Mouse (Mus musculus) heart, embryonic 14.5 days (tissue): Measurements from ENCODE around the gene Ndufa5. TPM values are rescaled to one million over a fixed set of nuclear protein-coding genes. Genes with fewer than 3 reads are reported as not detected.

Source experiments
- ATAC-seq: fragments of 200-750 bp; cut with Nextera tagmentation; 2 replicates; pipeline ENCODE4 v1.8.0; 2017; ENCODE audit warnings: low read depth, moderate TSS enrichment; ENCODE audit not compliant: insufficient number of reproducible peaks, insufficient read depth, low FRiP score
- H3K27ac ChIP-seq, 2 experiments: fragments of 200-500 bp in 1 of 2; fragments of 300-500 bp in 1 of 2; sonication (generic) in 1 of 2; replicated peaks in 1 of 2; 2 replicates each; pipeline ENCODE4 v1.5.1; 2012 to 2014; ENCODE audit warnings: low read depth in 2 of 2, low read length in 2 of 2, control low read depth in 1 of 2, mild to moderate bottlenecking in 1 of 2, mixed read lengths in 1 of 2; ENCODE audit not compliant: control insufficient read depth in 1 of 2, insufficient read depth in 1 of 2
- H3K27me3 ChIP-seq: fragments of 300-500 bp; sonication (generic); 2 replicates; pipeline ENCODE4 v1.6.1; 2014; ENCODE audit warnings: mild to moderate bottlenecking, low read length, control low read depth; ENCODE audit not compliant: control insufficient read depth, insufficient read depth
- H3K36me3 ChIP-seq: fragments of 300-500 bp; sonication (generic); 2 replicates; pipeline ENCODE4 v1.6.1; 2014; ENCODE audit warnings: mild to moderate bottlenecking, control low read depth, low read length, mixed read lengths; ENCODE audit not compliant: control insufficient read depth, insufficient read depth
- H3K4me1 ChIP-seq, 2 experiments: fragments of 200-500 bp in 1 of 2; fragments of 300-500 bp in 1 of 2; sonication (generic) in 1 of 2; 2 replicates each; pipeline ENCODE4 v1.6.1; 2012 to 2014; ENCODE audit warnings: low read length in 2 of 2, control low read depth in 1 of 2, mixed read lengths in 1 of 2; ENCODE audit not compliant: control insufficient read depth in 2 of 2, insufficient read depth in 2 of 2
- H3K4me2 ChIP-seq: fragments of 300-500 bp; sonication (generic); 2 replicates; pipeline ENCODE4 v1.6.1; 2014; ENCODE audit warnings: mild to moderate bottlenecking, low read length
- H3K4me3 ChIP-seq, 2 experiments: fragments of 200-500 bp in 1 of 2; fragments of 300-500 bp in 1 of 2; sonication (generic) in 1 of 2; 2 replicates each; pipeline ENCODE4 v1.5.1; 2012 to 2014; ENCODE audit warnings: low read length in 2 of 2, mild to moderate bottlenecking in 2 of 2, control low read depth in 1 of 2, low read depth in 1 of 2, moderate library complexity in 1 of 2; ENCODE audit not compliant: control insufficient read depth in 1 of 2, insufficient read depth in 1 of 2
- H3K9ac ChIP-seq: fragments of 300-500 bp; sonication (generic); 2 replicates; pipeline ENCODE4 v1.6.1; 2014; ENCODE audit warnings: mild to moderate bottlenecking, low read length
- H3K9me3 ChIP-seq: fragments of 300-500 bp; sonication (generic); 2 replicates; pipeline ENCODE4 v1.6.1; 2016; ENCODE audit warnings: low read length, control low read depth; ENCODE audit not compliant: control insufficient read depth
- WGBS: fragments of 180-500 bp; shearing (Covaris S2); extraction: QIAGEN DNeasy Blood & Tissue Kit; methylation state at CpG from one replicate; pipeline ENCODE4 v1.1.7; 2014; 5-methylcytosine and 5-hydroxymethylcytosine counted together
- polyA plus RNA-seq: library from polyadenylated mRNA; unstranded; fragments of >200 nt; fragmentation: Nextera tagmentation; extraction: Ambion mirVana; gene quantifications from 2 replicates; pipeline ENCODE4 v1.2.1, GENCODE M21; 2014

The Ndufa5 gene
- polyA plus RNA-seq, 1 experiment from 2014 or later, result 834 TPM

DNA sequence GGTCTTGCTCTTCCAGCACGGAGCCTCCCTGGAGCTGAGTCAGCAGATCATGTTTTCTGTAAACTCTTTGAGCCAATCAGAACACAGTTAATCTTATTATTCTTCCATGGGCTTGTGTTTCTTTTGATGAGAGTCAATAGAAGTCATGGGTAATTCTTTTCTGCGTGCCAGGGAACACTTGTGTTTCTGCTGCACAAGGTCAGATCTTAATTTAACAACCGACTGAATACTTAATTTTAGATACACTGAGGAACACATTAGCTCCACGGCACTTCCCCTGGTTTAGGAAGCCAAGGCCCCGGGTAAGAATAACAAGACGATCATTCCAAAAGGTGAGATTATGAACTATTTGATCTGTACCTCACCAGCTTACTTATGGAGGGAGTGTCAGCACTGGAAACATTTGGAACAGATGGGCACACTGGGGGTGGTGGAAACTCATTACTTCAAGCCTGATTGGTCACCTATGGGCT, 15.3 kb upstream of the Ndufa5 start:
- no peaks in the 10 kb centered on the region for H3K9me3 ChIP-seq
- no peak overlapping the region for H3K9ac ChIP-seq
- 13% methylated on average over 6 of the region's 6 CpGs for WGBS
- ATAC-seq, result no peak
- no peaks in the 10 kb centered on the region for H3K27me3 ChIP-seq
- H3K27ac ChIP-seq, result peak overlapping the region; percentile 14 to 72
- H3K4me2 ChIP-seq, result peak overlapping the region; percentile 3; the same call in 1 of the 2 replicates
- H3K4me3 ChIP-seq, result no peak overlapping the region
- H3K4me1 ChIP-seq, result peaks cover 9 to 32% of the 10 kb centered on the region in 2 experiments
- no peaks in the 10 kb centered on the region for H3K36me3 ChIP-seq

DNA sequence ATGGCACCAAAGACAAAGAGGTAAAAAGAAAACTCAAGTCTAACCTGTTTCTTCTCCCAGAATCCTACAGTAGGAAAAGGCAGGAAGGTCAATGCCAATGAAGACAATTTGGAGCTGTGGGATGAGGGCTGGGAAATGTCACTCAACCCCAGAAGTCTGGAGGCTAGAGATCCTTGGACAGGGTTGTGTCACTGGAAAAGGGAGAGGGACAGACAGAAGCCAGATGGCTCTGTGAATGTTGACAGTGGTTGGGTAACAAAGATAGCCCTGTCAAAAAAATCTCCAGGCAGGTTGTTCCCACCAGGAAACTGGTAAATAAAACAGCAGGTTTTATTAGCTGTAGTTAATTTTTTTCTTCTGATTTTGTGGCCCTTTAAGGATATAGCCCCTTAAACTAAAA, 14.6 kb upstream of the Ndufa5 start:
- Histone ChIP-seq H3K27ac (peak overlapping the region in 1 of 2 experiments; percentile 72; a peak in 3 of 4 replicates), H3K9ac (no peak overlapping the region), H3K4me2 (0 out of 2 replicates have a peak overlapping the region, but pooled peaks have one; percentile 3), H3K4me1 (peaks cover 9 to 32% of the 10 kb centered on the region in 2 experiments), H3K4me3 (no peak overlapping the region), H3K27me3 (no peaks in the 10 kb centered on the region), H3K36me3 (no peaks in the 10 kb centered on the region), H3K9me3 (no peaks in the 10 kb centered on the region)
- 0 out of 2 replicates have a peak, but pooled peaks have one; percentile 47 for ATAC-seq

DNA sequence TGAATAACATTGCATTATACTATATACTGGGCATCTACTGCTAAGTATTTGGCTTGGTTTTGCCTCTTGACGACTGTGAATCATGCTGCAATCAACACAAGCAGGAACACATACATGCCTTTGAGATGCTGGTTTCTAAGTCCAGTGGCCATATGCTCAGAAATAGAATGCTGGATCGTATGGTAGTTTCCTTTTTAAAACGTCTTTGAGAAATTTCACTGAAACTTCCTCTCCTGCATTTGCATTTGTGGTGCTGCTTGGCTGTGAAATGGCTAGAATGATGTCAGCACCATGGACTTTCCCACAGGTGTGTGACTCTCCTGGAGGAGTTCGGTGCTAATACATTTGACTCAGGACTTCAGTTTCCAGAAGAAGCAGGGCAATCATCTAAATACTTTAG, 12.3 kb upstream of the Ndufa5 start:
- no peak overlapping the region for H3K4me3 ChIP-seq
- 70% methylated on average over 4 of the region's 4 CpGs for WGBS
- no peak for ATAC-seq

DNA sequence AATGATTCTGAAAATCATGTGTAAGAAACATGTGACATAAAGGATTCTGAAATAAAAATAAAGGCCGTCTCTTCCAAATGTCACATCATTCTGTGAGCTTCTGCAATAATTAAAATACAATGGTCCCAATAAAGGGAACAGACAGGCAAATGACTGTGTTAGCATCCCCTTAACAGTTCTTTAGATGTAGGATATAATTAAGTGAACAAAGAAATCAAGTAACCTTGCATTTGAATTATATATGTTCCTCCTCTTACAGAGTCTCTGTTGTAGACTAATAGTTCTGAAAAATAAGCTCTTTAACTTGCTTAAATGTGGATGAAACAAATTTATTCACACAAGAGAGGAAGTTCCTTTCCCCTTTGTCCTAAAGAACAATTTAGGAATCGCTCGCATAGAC, 10.6 kb upstream of the Ndufa5 start:
- Histone ChIP-seq H3K27ac (no peak overlapping the region), H3K4me2 (no peak overlapping the region), H3K9me3 (no peaks in the 10 kb centered on the region), H3K27me3 (no peaks in the 10 kb centered on the region), H3K36me3 (no peaks in the 10 kb centered on the region), H3K9ac (no peak overlapping the region), H3K4me3 (no peak overlapping the region), H3K4me1 (peaks cover 3 to 19% of the 10 kb centered on the region in 2 experiments; a peak in 3 of 4 replicates)
- ATAC-seq, result no peak
- WGBS, result 84% methylated on average over 3 of the region's 3 CpGs

More for the DNA sequence above, 12.3 kb upstream of the Ndufa5 start:
- no peaks in the 10 kb centered on the region for H3K9me3 ChIP-seq
- no peak overlapping the region for H3K9ac ChIP-seq
- H3K27me3 ChIP-seq, result no peaks in the 10 kb centered on the region
- peaks cover 3 to 20% of the 10 kb centered on the region in 2 experiments; a peak in 3 of 4 replicates for H3K4me1 ChIP-seq
- H3K27ac ChIP-seq, result no peak overlapping the region
- no peak overlapping the region for H3K4me2 ChIP-seq
- no peaks in the 10 kb centered on the region for H3K36me3 ChIP-seq

DNA sequence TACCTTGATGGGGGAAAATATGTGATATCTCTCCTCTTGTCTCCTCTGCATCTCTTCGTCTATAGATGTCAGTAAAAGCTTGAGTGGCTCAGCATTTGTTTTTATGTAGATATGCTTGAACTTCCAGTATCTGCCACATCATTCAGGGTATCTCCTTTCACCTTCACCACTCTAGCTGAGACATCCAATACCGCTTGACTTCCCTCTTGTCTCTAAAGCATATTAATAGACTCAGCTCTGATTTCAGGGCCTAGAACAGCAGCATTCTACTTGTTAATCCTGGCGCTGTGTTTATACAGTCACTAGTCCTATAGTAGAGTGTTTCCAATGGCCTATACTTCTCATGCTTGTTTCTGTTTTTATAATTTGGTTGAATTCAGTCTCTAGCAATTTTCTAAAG, 5.0 kb upstream of the Ndufa5 start:
- no peak for ATAC-seq
- no peaks in the 10 kb centered on the region for H3K36me3 ChIP-seq
- 30% methylated on average over 3 of the region's 3 CpGs for WGBS
- no peak overlapping the region for H3K9ac ChIP-seq
- no peaks in the 10 kb centered on the region for H3K27me3 ChIP-seq
- no peak overlapping the region for H3K4me3 ChIP-seq
- no peaks in the 10 kb centered on the region for H3K9me3 ChIP-seq
- H3K4me1 ChIP-seq, result peaks cover 4 to 25% of the 10 kb centered on the region in 2 experiments
- no peak overlapping the region for H3K4me2 ChIP-seq
- H3K27ac ChIP-seq, result no peak overlapping the region

DNA sequence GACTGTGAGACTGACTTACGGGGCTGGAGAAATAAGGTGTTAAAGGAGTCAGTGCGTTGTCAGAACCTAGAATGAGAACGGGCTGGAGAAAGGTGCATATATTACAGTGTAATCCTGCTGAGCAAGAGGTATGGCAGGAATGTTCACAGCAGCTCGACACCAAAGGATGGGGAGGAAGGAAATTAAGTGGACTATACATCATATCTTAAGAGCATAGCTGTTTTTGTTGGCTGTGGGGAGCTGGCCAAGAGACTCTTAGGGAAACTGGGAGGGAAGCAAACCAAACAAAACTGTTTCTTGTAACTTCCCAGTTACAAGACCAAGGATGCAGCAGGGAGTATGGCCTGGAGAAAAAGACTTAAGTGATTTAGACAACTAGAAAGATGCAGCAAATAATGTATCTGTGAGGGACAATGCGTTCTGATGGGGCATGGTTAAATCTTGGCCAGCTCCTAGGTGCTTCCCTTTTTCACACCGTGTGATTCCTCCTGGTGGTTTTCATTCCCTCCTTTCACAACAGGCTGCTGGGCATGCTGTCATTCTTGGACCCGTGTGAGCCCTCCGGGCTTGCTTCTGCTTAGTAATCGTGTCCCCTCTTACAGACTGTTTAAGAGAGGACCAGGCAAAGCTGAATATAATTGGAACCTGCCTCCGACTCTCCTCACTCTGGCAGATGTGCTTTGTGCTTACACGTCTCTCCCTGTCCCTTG, 3.1 kb upstream of the Ndufa5 start:
- Histone ChIP-seq H3K9me3 (no peaks in the 10 kb centered on the region), H3K9ac (peak overlapping the region; percentile 62), H3K27ac (peak overlapping the region; percentile 29 to 61), H3K4me1 (peaks cover 6 to 34% of the 10 kb centered on the region in 2 experiments), H3K27me3 (no peaks in the 10 kb centered on the region), H3K4me3 (peak overlapping the region; percentile 0 to 27; a peak in 3 of 4 replicates), H3K4me2 (peak overlapping the region; percentile 67), H3K36me3 (0 out of 2 replicates have a peak, but pooled peaks cover under 1% of the 10 kb centered on the region)
- 18% methylated on average over 11 of the region's 11 CpGs for WGBS
- no peak for ATAC-seq

DNA sequence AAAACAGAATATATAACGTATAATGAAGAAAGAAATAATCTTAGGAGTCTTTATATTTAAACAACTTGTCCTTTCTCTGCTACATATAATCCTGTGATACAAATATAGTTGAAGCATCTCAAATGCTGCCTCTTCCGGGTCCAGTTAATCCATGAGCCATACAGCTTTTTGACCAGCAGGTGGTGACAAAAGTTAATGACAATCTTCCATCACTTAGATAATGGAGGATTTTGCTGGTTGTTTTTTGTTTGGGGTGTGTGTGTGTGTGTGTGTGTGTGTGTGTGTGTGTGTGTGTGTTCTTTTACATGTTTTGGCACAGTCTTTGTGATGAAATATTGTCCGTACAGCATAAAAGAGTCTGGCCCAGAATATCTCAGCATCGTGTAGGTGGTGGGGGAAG, 2.4 kb upstream of the Ndufa5 start:
- 6% methylated on average over 4 of the region's 4 CpGs for WGBS
- Histone ChIP-seq H3K4me2 (peak overlapping the region; percentile 67), H3K27me3 (no peaks in the 10 kb centered on the region), H3K27ac (peak overlapping the region; percentile 29 to 61; a peak in 3 of 4 replicates), H3K9me3 (no peaks in the 10 kb centered on the region), H3K4me1 (peaks cover 7 to 36% of the 10 kb centered on the region in 2 experiments), H3K4me3 (peak overlapping the region; percentile 0 to 27; a peak in 3 of 4 replicates), H3K9ac (peak overlapping the region; percentile 62), H3K36me3 (peaks cover 7% of the 10 kb centered on the region; the same call in 1 of the 2 replicates)
- ATAC-seq, result no peak

DNA sequence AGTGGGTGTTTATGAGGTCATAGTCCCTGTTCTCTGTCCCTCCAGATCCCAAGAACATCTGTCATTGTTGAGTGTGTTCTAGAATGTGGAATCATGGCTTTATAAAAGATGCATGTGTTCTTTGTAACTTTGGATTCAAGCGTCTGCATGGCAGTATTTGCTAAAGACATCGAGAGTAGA, 141 bp upstream of the Ndufa5 start, which contains the start of gene Asb15:
TSS of gene Asb15 (plus strand) at position 81 of the 180 bp plus-strand sequence.
- H3K4me2 ChIP-seq, result peak within 1 kb of the TSS; percentile 72
- peak within 1 kb of the TSS; percentile 77 for H3K4me3 ChIP-seq
- peak within 1 kb of the TSS; percentile 85 for H3K9ac ChIP-seq
- no peaks in the 10 kb centered on the region for H3K9me3 ChIP-seq
- H3K4me1 ChIP-seq, result peaks cover 7 to 33% of the 10 kb centered on the region in 2 experiments
- H3K36me3 ChIP-seq, result peaks cover 26% of the 10 kb centered on the region
- no peak for ATAC-seq
- H3K27ac ChIP-seq, result peak within 1 kb of the TSS; percentile 53 to 61
- H3K27me3 ChIP-seq, result no peaks in the 10 kb centered on the region
- 47% methylated on average over 2 of the region's 2 CpGs for WGBS
